Mouse (Mus musculus) testis, postnatal 14 days (tissue): ENCODE data around the gene Gm49391.
"Not testable (repeated sequence)": the region's sequence is repeated elsewhere in the genome, so short reads cannot be mapped to it uniquely, and the experiment has no call there.

Source experiments
- DNase-seq: peaks from one replicate; pipeline ENCODE4 v3.0.0; 2021; ENCODE audit warnings: low spot score

Gene Gm49391

DNA sequence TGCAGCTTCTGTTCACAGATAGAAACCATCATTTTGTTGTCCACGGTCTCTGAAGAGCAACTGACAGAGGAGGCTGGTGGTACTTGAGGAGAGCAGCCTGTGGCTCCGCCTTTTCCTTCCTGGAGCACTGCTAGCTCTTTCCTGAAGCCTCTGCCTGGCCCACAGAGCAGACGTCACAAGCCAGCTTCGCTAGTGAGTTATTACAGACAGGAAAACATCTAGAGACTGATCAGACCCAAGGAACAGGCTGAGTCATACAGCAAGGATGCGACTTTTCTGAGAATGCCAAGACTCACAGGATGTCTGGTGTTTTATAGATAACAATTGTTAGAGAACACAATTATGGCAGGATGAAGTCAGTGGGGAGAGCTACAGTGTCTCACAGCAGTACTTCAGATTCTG, at the start of gene Gm49391, which contains the start of gene Ctla2a:
Gene Gm49391, minus strand, starts transcription at position 72 of the 402 bp plus-strand sequence.
Gene Ctla2a, minus strand, starts transcription at position 126 of the 402 bp plus-strand sequence.
- DNase-seq: no peak

- not testable (repeated sequence) for DNase-seq
Observed at GRCm38 (mm10) chr13:60972319-60972718, 35.9 kb upstream of the Gm49391 start.

DNA sequence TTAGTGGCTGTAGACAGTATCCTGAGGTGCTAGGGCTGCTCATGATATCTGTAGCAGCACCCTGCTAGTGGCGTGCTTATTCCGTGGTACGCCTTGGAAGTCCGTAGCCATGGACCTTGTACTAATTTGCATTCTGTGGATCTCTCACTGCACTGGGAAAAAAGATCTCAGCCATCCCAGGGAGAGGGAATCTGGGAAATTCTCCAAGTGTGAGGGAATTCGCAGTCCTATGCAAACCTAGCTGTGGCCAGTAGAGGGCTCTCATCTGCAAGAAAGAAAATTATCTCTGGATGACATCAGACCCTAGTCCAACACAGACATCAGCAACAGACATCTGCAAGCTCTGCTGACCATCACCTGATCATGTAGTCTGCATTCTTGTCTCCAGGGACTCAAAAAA, 27.6 kb upstream of the Gm49391 start:
- not testable (repeated sequence) for DNase-seq

DNA sequence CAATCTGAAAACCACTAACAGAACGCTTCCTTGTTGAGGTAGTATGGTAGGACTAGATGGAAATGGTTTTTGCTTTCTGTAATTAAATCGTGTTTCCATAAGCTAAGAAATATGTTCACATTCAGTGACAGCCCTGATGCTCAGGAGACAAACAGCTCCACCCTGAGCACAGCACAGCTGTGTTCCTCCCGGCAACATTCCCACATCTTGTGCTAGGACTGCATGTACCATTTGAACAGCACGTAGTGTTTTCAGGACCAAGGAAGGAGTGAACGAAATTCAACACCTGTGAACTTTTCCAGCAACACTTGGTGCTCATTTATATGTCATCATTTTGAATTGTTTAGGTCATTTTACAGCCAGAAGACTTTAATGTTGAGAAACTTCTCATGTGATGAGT, 25.3 kb upstream of the Gm49391 start:
- DNase-seq: no peak

GRCm38 (mm10) chr13:60941884-60942283, 5.5 kb upstream of the Gm49391 start, which contains the start of gene Tpbpa:
Tpbpa (minus strand) TSS chr13:60941984.
- DNase-seq: not testable (repeated sequence)

GRCm38 (mm10) chr13:60935490-60935889, 881 bp downstream of the Gm49391 start, which contains the start of gene Gm49393:
Gm49393 (minus strand) TSS chr13:60935590.
- not testable (repeated sequence) for DNase-seq

DNA sequence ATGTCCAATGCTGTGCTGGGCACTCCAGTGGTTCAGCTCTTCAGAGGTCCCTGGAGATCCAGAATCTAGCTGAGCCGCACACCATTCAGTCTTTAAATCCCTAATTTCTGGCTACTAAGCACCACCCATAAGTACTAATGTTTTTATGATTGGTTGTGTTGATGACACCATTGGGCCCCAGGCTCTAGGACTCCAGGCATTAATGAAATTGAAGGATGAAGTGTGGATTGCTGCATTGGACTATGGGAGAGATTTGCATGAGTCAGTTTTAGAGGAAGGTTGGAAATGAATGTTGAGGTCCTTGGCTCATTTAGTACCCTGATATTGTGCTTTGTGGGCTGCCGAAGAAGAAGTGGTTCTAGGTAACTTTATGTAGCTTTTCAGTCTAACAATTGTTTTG, 31.6 kb downstream of the Gm49391 start, which contains the start of gene Tpbpb:
Gene Tpbpb, minus strand, starts transcription at position 101 of the 400 bp plus-strand sequence.
- not testable (repeated sequence) for DNase-seq

- DNase-seq: no peak
Observed at GRCm38 (mm10) chr13:60897328-60897727, 39.0 kb downstream of the Gm49391 start, which contains the start of gene Ctla2b. Ctla2b (minus strand) TSS chr13:60897447.

- DNase-seq: not testable (repeated sequence)
Observed at GRCm38 (mm10) chr13:60896794-60897193, 39.6 kb downstream of the Gm49391 start, which contains the start of gene Gm49392. Gm49392 (minus strand) TSS chr13:60896894.

- DNase-seq: no peak
Observed at GRCm38 (mm10) chr13:60895406-60896160, 40.8 kb downstream of the Gm49391 start.

DNA sequence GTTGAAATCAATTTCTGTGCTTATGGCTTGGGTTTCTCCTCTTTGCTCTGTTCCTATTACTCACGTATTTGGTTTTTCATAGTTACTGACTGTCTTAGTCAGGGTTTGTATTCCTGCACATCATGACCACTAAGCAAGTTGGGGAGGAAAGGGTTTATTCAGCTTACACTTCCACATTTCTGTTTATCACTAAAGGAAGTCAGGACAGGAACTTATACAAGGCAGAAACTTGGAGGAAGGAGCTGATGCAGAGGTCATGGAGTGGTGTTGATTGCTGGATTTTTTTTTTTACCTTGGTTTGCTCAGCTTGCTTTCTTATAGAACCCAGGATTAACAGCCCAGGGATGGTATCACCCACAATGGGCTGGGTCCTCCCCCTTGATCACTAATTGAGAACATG, 44.1 kb downstream of the Gm49391 start:
- DNase-seq: no peak

DNA sequence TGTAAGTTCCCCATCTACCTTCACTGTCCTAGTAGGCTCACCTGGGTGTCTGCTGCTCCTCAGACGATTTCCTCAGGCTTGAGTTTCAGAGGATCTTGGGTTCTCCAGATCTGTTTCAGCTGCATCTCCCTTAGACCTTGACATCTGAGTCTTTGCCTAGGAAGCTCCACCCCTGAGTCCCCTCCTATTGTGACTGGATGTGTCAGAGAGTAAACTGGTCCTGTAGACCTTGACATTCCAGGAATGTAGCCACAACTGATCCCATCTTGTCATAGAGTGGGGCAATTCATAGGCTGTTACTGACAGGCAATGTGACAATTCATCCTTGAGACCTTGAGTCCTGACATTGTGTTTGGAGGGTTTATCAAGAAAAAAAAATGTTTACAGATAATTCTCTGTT, 72.1 kb downstream of the Gm49391 start, which contains the start of gene 4930486L24Rik:
Gene 4930486L24Rik, minus strand, starts transcription at position 195 of the 400 bp plus-strand sequence.
- DNase-seq: no peak

DNA sequence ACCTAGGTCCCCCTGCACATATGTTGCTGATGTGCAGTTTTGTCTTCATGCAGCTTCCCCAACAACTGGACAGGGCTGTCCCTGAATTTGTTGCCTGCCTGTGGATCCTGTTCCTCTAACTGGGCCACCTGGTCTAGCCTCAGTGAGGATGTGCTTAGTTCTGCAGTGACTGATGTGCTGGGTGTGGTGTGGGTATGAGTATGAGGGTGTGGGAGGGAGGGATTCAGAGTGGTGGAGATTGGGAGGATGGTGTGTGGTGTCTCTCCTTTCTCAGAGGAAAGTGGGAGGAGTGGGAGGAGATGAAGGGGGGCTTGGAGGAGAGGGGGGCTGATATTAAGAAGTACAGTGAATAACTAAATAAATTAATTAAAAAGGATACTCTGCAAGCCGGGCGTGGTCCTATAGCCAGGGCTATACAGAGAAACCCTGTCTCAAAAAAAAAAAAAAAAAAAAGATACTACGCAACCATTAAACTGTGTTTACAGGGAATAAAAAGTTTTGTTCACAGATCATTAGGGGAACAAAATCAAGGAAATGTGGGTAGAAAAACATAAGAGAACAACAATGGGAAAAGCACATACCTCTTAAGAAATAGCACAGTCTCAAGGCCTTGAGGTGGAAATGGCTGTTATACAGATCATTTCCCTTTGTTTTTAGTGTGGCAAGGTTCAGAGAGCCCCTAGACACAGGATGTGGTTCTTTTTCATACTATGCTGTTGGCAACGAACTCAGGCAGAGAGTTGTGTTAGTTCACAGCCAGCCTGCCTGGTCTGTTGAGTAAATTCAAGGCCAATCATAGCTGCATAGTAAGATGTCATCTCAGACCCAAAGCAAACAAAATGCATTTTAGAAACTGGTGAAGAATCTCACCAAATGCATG, 87.9 kb downstream of the Gm49391 start:
- no peak for DNase-seq
